Mouse (Mus musculus) stomach, embryonic 14.5 days (tissue): ENCODE measurements around the gene Nanos2. TPM values are rescaled to one million over a fixed set of nuclear protein-coding genes. Genes with fewer than 3 reads are reported as not detected.

ENCODE experiments used
- ATAC-seq: fragments of 200-750 bp; cut with Nextera tagmentation; 2 replicates; pipeline ENCODE4 v1.8.0; 2017; ENCODE audit warnings: low read depth, moderate TSS enrichment; ENCODE audit not compliant: insufficient number of reproducible peaks, insufficient read depth, low FRiP score
- H3K27ac ChIP-seq: fragments of 300-500 bp; sonication (generic); 2 replicates; pipeline ENCODE4 v1.5.1; 2014; ENCODE audit warnings: mild to moderate bottlenecking, low read length, moderate library complexity, mixed read lengths
- H3K27me3 ChIP-seq: fragments of 300-500 bp; sonication (generic); 2 replicates; pipeline ENCODE4 v1.6.1; 2014; ENCODE audit warnings: low read length, control low read depth, mixed read lengths; ENCODE audit not compliant: control insufficient read depth, insufficient read depth
- H3K36me3 ChIP-seq: fragments of 300-500 bp; sonication (generic); 2 replicates; pipeline ENCODE4 v1.6.1; 2014; ENCODE audit warnings: mild to moderate bottlenecking, control low read depth, low read length, moderate library complexity, mixed read lengths; ENCODE audit not compliant: control insufficient read depth, insufficient read depth
- H3K4me1 ChIP-seq: fragments of 300-500 bp; sonication (generic); 2 replicates; pipeline ENCODE4 v1.6.1; 2014; ENCODE audit warnings: low read length, control low read depth, mixed read lengths; ENCODE audit not compliant: control insufficient read depth, insufficient read depth
- H3K4me2 ChIP-seq: fragments of 300-500 bp; sonication (generic); replicated peaks from 2 replicates; pipeline ENCODE4 v1.6.1; 2014; ENCODE audit warnings: low read depth, low read length, control low read depth
- H3K4me3 ChIP-seq: fragments of 300-500 bp; sonication (generic); 2 replicates; pipeline ENCODE4 v1.5.1; 2014; ENCODE audit warnings: low read depth, low read length, control low read depth
- H3K9ac ChIP-seq: fragments of 300-500 bp; sonication (generic); replicated peaks from 2 replicates; pipeline ENCODE4 v1.6.1; 2014; ENCODE audit warnings: low read depth, mild to moderate bottlenecking, control low read depth, low read length, moderate library complexity, mixed read lengths
- H3K9me3 ChIP-seq: fragments of 300-500 bp; sonication (generic); 2 replicates; pipeline ENCODE4 v1.6.1; 2016; ENCODE audit warnings: low read depth, low read length, control low read depth; ENCODE audit not compliant: control insufficient read depth
- WGBS: fragments of 180-500 bp; shearing (Covaris S2); extraction: QIAGEN DNeasy Blood & Tissue Kit; methylation state at CpG from one replicate; pipeline ENCODE4 v1.1.7; 2014; 5-methylcytosine and 5-hydroxymethylcytosine counted together
- polyA plus RNA-seq: library from polyadenylated mRNA; unstranded; fragments of >200 nt; fragmentation: Nextera tagmentation; extraction: Ambion mirVana; gene quantifications from 2 replicates; pipeline ENCODE4 v1.2.1, GENCODE M21; 2014

The Nanos2 gene
- polyA plus RNA-seq, 1 experiment from 2014 or later: not detected

DNA sequence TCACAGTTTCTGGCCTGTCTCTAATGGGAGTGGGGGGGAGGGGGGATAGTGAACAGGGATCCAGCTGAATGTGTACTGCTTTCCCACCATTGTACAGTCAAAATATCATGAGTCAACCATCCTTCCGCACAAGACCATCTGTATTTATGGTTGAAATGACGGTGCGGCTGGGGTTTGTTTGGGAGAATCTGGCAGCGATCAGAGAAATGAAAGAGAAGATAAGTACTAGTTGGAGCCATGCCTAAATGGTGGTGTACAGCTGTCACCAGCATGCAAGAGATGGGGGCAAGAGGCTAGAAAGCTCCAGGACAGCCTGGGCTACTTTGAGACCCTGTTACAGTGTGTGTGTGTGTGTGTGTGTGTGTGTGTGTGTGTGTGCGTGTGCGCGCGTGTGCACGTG is 8.8 kb upstream of the Nanos2 start:
- H3K4me2 ChIP-seq: no peak overlapping the region
- 77% methylated on average over 9 of the region's 9 CpGs for WGBS
- no peaks in the 10 kb centered on the region for H3K4me1 ChIP-seq
- no peak overlapping the region for H3K4me3 ChIP-seq
- no peaks in the 10 kb centered on the region for H3K36me3 ChIP-seq
- H3K9me3 ChIP-seq: no peaks in the 10 kb centered on the region
- H3K27me3 ChIP-seq: no peaks in the 10 kb centered on the region
- H3K27ac ChIP-seq: no peak overlapping the region
- no peak for ATAC-seq
- H3K9ac ChIP-seq: no peak overlapping the region

- no peaks in the 10 kb centered on the region for H3K9me3 ChIP-seq
- 70% methylated on average over 2 of the region's 2 CpGs for WGBS
- no peak for ATAC-seq
- no peak overlapping the region for H3K4me2 ChIP-seq
- H3K4me1 ChIP-seq: 0 out of 2 replicates have a peak, but pooled peaks cover 5% of the 10 kb centered on the region
- H3K27me3 ChIP-seq: no peaks in the 10 kb centered on the region
- H3K9ac ChIP-seq: no peak overlapping the region
- H3K27ac ChIP-seq: no peak overlapping the region
- no peaks in the 10 kb centered on the region for H3K36me3 ChIP-seq
- no peak overlapping the region for H3K4me3 ChIP-seq
Measured at GRCm38 (mm10) chr7:18986503-18986902, 697 bp upstream of the Nanos2 start.

GRCm38 (mm10) chr7:18987747-18988146 is 547 bp downstream of the Nanos2 start:
- H3K4me1 ChIP-seq: 0 out of 2 replicates have a peak, but pooled peaks cover 6% of the 10 kb centered on the region
- WGBS: 71% methylated on average over 13 of the region's 13 CpGs
- no peak overlapping the region for H3K4me2 ChIP-seq
- no peak overlapping the region for H3K9ac ChIP-seq
- H3K27ac ChIP-seq: no peak overlapping the region
- H3K27me3 ChIP-seq: no peaks in the 10 kb centered on the region
- ATAC-seq: no peak
- no peak overlapping the region for H3K4me3 ChIP-seq
- H3K9me3 ChIP-seq: no peaks in the 10 kb centered on the region
- no peaks in the 10 kb centered on the region for H3K36me3 ChIP-seq

- Histone ChIP-seq H3K4me2 (no peak overlapping the region), H3K27me3 (no peaks in the 10 kb centered on the region), H3K9ac (no peak overlapping the region), H3K4me1 (0 out of 2 replicates have a peak, but pooled peaks cover 6% of the 10 kb centered on the region), H3K36me3 (no peaks in the 10 kb centered on the region), H3K4me3 (no peak overlapping the region), H3K27ac (no peak overlapping the region), H3K9me3 (no peaks in the 10 kb centered on the region)
- ATAC-seq: no peak
- whole genome bisulfite sequencing: 66% methylated on average over 6 of the region's 6 CpGs
Measured at GRCm38 (mm10) chr7:18988780-18989179, 1.6 kb downstream of the Nanos2 start.

DNA sequence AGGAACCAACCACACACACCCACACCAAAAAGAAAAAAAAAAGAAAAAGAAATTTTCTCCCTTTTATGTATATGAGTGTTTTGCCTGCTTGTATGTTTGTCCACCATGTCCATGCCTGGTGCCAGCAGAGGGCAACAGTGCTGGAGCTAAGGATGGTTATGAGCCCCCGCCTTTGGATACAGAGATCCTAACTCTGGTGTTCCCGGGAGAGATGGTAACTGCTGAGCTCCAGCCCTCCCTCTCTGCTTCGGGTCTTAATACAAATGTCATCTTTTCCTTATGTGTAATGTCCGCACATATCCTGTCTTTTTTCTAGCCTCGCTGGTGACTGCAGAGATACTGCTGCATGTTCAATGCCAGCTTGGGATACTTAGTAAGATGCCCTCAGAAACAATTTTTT is 2.8 kb downstream of the Nanos2 start:
- 0 out of 2 replicates have a peak, but pooled peaks cover 6% of the 10 kb centered on the region for H3K4me1 ChIP-seq
- no peaks in the 10 kb centered on the region for H3K36me3 ChIP-seq
- WGBS: 8% methylated on average over 5 of the region's 5 CpGs
- peak overlapping the region; percentile 88 for H3K4me2 ChIP-seq
- no peak for ATAC-seq
- no peaks in the 10 kb centered on the region for H3K9me3 ChIP-seq
- peak overlapping the region; percentile 48 for H3K4me3 ChIP-seq
- no peak overlapping the region for H3K27ac ChIP-seq
- H3K9ac ChIP-seq: no peak overlapping the region
- H3K27me3 ChIP-seq: no peaks in the 10 kb centered on the region

GRCm38 (mm10) chr7:18990601-18991295 is 3.5 kb downstream of the Nanos2 start, which contains the start of gene Mypop:
TSS of gene Mypop (plus strand) at chr7:18991245.
- H3K36me3 ChIP-seq: no peaks in the 10 kb centered on the region
- 0 out of 2 replicates have a peak, but pooled peaks cover 6% of the 10 kb centered on the region for H3K4me1 ChIP-seq
- H3K9me3 ChIP-seq: no peaks in the 10 kb centered on the region
- ATAC-seq: peak; percentile 95
- H3K27me3 ChIP-seq: no peaks in the 10 kb centered on the region
- H3K27ac ChIP-seq: peak within 1 kb of the TSS; percentile 70; the same call in 1 of the 2 replicates
- peak within 1 kb of the TSS; percentile 88 for H3K4me2 ChIP-seq
- peak within 1 kb of the TSS; percentile 30; the same call in 1 of the 2 replicates for H3K9ac ChIP-seq
- peak within 1 kb of the TSS; percentile 48 for H3K4me3 ChIP-seq
- under 1% methylated on average over 36 of the region's 37 CpGs for WGBS

GRCm38 (mm10) chr7:18991660-18992293 is 4.6 kb downstream of the Nanos2 start:
- Histone ChIP-seq H3K27ac (no peak overlapping the region), H3K36me3 (peaks cover 7% of the 10 kb centered on the region; the same call in 1 of the 2 replicates), H3K9ac (peak overlapping the region; percentile 30; the same call in 1 of the 2 replicates), H3K4me3 (peak overlapping the region; percentile 48), H3K4me2 (peak overlapping the region; percentile 88), H3K27me3 (no peaks in the 10 kb centered on the region), H3K9me3 (no peaks in the 10 kb centered on the region), H3K4me1 (0 out of 2 replicates have a peak, but pooled peaks cover 6% of the 10 kb centered on the region)
- no peak for ATAC-seq
- under 1% methylated on average over 58 of the region's 59 CpGs for WGBS

DNA sequence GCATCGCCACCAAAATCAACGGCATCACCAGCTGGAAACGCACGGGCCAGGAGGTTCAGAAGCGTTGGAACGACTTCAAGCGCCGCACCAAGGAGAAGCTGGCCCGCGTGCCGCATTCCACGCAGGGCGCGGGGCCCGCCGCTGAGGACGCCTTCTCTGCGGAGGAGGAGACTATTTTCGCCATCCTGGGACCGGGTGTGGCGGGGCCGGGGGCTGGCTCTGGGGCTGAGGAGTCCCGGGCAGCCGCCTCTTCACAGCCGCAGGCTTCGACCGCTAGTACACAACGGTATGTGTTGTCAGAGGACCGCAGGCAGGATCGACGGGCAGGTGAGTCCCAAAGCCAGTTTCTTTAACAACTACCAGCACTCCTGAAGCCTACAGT is 5.1 kb downstream of the Nanos2 start:
- Histone ChIP-seq H3K27me3 (no peaks in the 10 kb centered on the region), H3K9me3 (no peaks in the 10 kb centered on the region), H3K4me3 (peak overlapping the region; percentile 48), H3K4me2 (peak overlapping the region; percentile 88), H3K36me3 (peaks cover 7% of the 10 kb centered on the region; the same call in 1 of the 2 replicates), H3K4me1 (0 out of 2 replicates have a peak, but pooled peaks cover 6% of the 10 kb centered on the region), H3K9ac (no peak overlapping the region), H3K27ac (no peak overlapping the region)
- WGBS: 2% methylated on average over 31 of the region's 31 CpGs
- ATAC-seq: no peak
